Mouse (Mus musculus) limb, embryonic 15.5 days (tissue): ENCODE data around the gene Gchfr. TPM values are rescaled to one million over a fixed set of nuclear protein-coding genes. Genes with fewer than 3 reads are reported as not detected.

Experiments
- ATAC-seq: fragments of 200-750 bp; cut with Nextera tagmentation; 2 replicates; pipeline ENCODE4 v1.8.0; 2017; ENCODE audit warnings: low read depth, moderate TSS enrichment; ENCODE audit not compliant: insufficient number of reproducible peaks, low FRiP score, low TSS enrichment
- H3K27ac ChIP-seq: fragments of 300-500 bp; sonication (generic); 2 replicates; pipeline ENCODE4 v1.5.1; 2015; ENCODE audit warnings: moderate library complexity, mild to moderate bottlenecking, inconsistent platforms
- H3K27me3 ChIP-seq: fragments of 300-500 bp; sonication (generic); 2 replicates; pipeline ENCODE4 v1.6.1; 2015; ENCODE audit warnings: inconsistent platforms
- H3K36me3 ChIP-seq: fragments of 300-500 bp; sonication (generic); 2 replicates; pipeline ENCODE4 v1.6.1; 2015; ENCODE audit warnings: inconsistent platforms
- H3K4me1 ChIP-seq: fragments of 300-500 bp; sonication (generic); 2 replicates; pipeline ENCODE4 v1.6.1; 2015; ENCODE audit warnings: inconsistent platforms
- H3K4me2 ChIP-seq: fragments of 300-500 bp; sonication (generic); 2 replicates; pipeline ENCODE4 v1.6.1; 2015; ENCODE audit warnings: mild to moderate bottlenecking, inconsistent platforms
- H3K4me3 ChIP-seq: fragments of 300-500 bp; sonication (generic); 2 replicates; pipeline ENCODE4 v1.5.1; 2015; ENCODE audit warnings: mild to moderate bottlenecking, inconsistent platforms
- H3K9ac ChIP-seq: fragments of 300-500 bp; sonication (generic); 2 replicates; pipeline ENCODE4 v1.6.1; 2015; ENCODE audit warnings: inconsistent platforms
- H3K9me3 ChIP-seq: fragments of 300-500 bp; sonication (generic); 2 replicates; pipeline ENCODE4 v1.6.1; 2016; ENCODE audit warnings: inconsistent platforms
- WGBS: fragments of 180-500 bp; shearing (Covaris S2); methylation state at CpG from one replicate; pipeline ENCODE4 v1.1.7; 2015; 5-methylcytosine and 5-hydroxymethylcytosine counted together
- polyA plus RNA-seq: library from polyadenylated mRNA; unstranded; fragments of >200 nt; fragmentation: Nextera tagmentation; extraction: Ambion mirVana; gene quantifications from 2 replicates; pipeline ENCODE4 v1.2.1, GENCODE M21; 2015

Gchfr gene
- polyA plus RNA-seq = 15.5 and 17.8 TPM in 2 replicates

DNA sequence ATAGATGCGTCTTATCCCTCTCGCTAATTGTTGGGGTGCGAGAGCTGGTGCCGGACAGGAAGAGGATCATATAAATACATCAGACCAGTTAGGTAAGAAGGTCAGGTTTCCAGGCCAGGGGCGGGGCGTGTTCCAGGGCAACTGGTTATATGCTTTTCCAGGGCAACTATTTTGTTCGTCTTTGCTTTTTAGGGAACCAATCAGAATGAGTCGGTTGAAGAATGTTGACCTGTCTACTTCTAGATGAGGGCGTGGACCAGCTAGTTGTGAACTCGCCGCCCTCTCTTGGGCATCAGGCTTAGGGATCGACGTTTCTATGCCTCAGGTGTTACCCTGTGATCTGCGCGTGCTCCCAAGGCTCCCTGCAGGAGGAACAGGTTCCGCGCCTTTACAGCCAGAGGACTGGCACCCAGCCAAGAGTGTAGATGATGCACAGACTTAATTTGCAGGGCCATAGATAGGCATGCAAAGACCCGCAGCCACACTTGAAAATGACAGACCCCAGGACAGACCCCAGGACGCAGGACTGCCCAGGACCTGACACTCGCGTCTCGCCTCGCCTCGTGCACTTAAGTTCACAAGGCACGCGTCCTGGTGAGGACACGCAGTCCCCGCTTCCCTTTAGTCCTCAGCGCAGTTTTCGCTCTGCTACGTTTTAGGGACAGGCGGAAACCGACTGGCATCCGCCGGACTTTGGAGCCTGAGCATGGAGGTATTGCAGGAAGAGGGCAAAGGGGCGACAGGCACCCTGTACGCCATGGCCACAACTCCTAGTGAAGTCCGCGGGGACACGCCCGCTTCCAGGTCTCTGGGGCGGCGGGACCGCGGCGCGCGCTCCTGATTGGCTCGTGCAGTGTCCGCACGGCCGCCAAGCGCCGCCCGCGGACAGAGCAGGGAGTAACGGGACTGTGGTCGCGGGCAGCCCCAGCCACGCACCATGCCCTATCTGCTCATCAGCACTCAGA is at the start of gene Gchfr:
TSS of gene Gchfr (plus strand) at position 873 of the 965 bp plus-strand sequence.
- WGBS = under 1% methylated on average over 60 of the region's 60 CpGs
- peak; percentile 46 for ATAC-seq
- Histone ChIP-seq H3K9ac (peak within 1 kb of the TSS; percentile 28), H3K4me1 (peaks cover 15% of the 10 kb centered on the region), H3K36me3 (0 out of 2 replicates have a peak, but pooled peaks cover 7% of the 10 kb centered on the region), H3K9me3 (no peaks in the 10 kb centered on the region), H3K4me3 (peak within 1 kb of the TSS; percentile 56), H3K4me2 (peak within 1 kb of the TSS; percentile 99), H3K27ac (no peak within 1 kb of the TSS), H3K27me3 (peaks cover 18% of the 10 kb centered on the region)

DNA sequence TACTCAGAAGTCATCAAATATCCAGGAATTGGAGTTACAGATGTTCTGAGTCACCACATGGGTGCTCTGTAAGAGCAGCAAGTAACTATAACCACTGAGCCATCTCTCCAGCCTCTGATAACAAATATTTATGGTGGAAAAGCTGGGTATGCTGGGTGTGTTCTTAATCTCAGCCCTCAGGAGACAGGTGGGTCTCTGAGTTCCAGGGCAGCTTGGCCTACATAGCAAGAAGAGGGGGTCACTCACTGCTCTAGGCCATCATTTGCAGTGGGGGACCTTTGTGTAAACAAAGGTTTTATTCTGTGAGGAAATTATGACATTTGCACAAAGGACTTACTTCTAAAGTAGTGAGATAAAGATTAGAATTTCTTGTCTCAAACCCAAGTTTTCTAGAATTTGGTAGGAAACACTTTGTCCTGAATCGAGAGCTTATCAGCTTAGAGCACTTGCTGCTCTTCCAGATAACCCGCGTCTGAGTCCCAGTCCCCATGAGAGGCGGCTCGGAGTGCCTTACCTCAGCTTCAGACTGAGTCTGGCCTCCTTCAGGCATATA is 31.2 kb upstream of the Gchfr start:
- Histone ChIP-seq H3K36me3 (peaks cover 77% of the 10 kb centered on the region), H3K9me3 (no peaks in the 10 kb centered on the region), H3K4me2 (no peak overlapping the region), H3K9ac (no peak overlapping the region), H3K27ac (no peak overlapping the region), H3K4me3 (no peak overlapping the region), H3K27me3 (no peaks in the 10 kb centered on the region), H3K4me1 (no peaks in the 10 kb centered on the region)
- WGBS = 92% methylated on average over 5 of the region's 5 CpGs
- no peak for ATAC-seq

DNA sequence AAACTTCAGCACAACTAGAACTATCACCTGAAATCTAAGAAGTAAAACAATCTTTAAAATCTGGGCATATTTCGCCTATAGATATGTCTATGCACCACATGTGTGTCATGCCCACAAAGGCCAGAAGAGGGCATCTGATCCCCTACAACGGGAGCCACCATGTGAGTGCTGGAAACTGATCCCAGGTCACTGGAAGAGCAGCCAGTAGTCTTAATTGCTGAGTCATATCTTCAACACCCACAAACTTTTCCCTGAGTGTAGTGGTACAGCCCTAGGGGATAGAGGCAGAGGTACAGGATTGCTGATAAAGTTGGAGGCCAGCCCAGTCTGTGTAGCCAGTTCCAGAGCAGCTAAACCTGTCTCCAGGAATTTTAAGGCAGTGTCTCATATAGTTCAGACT is 22.4 kb upstream of the Gchfr start:
- WGBS = 83% methylated on average over 2 of the region's 2 CpGs
- Histone ChIP-seq H3K4me3 (no peak overlapping the region), H3K27ac (no peak overlapping the region), H3K36me3 (peaks cover 84% of the 10 kb centered on the region), H3K4me2 (no peak overlapping the region), H3K9ac (no peak overlapping the region), H3K4me1 (no peaks in the 10 kb centered on the region), H3K27me3 (no peaks in the 10 kb centered on the region), H3K9me3 (no peaks in the 10 kb centered on the region)
- no peak for ATAC-seq

DNA sequence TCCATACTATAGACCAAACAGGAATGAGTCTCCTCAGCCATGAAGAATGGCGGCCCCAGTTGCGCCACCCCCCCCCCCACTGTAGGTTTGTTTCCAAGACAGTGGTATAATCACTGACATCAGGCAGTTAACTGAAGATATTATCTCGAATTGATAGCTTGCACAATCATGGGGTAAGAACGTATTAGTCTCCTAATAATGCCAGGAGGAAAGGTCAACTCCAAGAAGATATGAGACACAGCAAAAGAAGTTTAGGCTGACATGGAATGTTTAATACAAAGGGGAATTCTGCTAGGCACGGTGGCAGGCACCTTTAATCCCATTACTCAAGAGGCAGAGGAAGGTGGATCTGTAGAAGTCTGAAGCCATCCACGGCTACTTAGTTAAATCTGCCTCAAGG is 21.1 kb upstream of the Gchfr start:
- 85% methylated on average over 6 of the region's 6 CpGs for WGBS
- peaks cover 85% of the 10 kb centered on the region for H3K36me3 ChIP-seq
- H3K4me3 ChIP-seq = no peak overlapping the region
- no peak overlapping the region for H3K4me2 ChIP-seq
- no peaks in the 10 kb centered on the region for H3K27me3 ChIP-seq
- H3K9ac ChIP-seq = no peak overlapping the region
- H3K9me3 ChIP-seq = no peaks in the 10 kb centered on the region
- no peak for ATAC-seq
- no peaks in the 10 kb centered on the region for H3K4me1 ChIP-seq
- H3K27ac ChIP-seq = no peak overlapping the region

DNA sequence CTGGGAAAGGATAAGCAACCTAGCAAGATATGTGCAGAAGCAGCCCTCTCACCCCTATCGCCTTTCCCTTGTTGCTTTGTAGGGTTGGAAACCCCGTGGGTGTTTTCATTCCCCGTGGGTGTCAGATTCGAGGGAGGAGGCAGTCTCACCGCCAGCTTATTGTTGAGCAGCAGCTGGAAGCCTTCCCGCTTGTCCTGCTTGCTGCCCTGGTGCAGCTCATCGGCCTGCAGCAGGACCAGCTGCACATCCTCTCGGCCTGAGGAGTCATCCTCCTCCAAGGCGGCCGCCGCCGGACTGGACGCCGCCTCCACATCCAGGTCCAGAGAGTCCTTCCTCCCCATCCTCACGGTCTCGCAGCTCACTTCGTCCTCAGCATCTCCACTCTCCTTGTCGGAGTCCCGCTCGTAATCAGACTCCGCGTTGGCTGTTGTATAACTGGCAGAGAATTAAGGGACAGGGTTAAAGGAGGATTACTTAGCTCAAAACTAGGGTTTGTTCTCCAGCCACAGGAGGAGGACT is 20.4 kb upstream of the Gchfr start:
- ATAC-seq = no peak
- Histone ChIP-seq H3K9me3 (no peaks in the 10 kb centered on the region), H3K9ac (no peak overlapping the region), H3K4me3 (no peak overlapping the region), H3K4me1 (no peaks in the 10 kb centered on the region), H3K36me3 (peaks cover 85% of the 10 kb centered on the region), H3K27me3 (no peaks in the 10 kb centered on the region), H3K4me2 (no peak overlapping the region), H3K27ac (no peak overlapping the region)
- WGBS = 90% methylated on average over 22 of the region's 22 CpGs

DNA sequence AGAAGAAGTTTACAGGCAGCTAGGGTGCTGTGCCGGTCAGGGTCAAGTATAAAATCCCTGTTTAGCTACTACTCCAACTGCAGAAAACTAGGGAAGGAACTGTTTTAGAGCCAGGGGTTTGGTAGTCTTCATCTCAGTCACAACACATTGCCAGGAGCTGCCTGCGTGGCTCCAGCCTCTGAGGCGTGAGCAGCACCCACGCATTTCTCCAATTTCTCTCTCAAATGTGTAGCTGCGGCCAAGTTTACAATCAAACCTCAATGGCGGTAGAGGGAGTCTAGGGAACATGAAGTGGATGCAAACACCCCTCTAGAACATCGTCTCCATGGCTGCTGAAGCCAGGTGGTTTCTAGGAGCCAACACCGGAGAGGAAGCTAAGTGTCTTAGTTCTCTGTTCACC is 19.8 kb upstream of the Gchfr start:
- no peak for ATAC-seq
- Histone ChIP-seq H3K9me3 (no peaks in the 10 kb centered on the region), H3K27me3 (no peaks in the 10 kb centered on the region), H3K36me3 (peaks cover 86% of the 10 kb centered on the region), H3K4me1 (no peaks in the 10 kb centered on the region), H3K4me2 (no peak overlapping the region), H3K4me3 (no peak overlapping the region), H3K27ac (no peak overlapping the region), H3K9ac (no peak overlapping the region)
- 88% methylated on average over 8 of the region's 8 CpGs for WGBS

DNA sequence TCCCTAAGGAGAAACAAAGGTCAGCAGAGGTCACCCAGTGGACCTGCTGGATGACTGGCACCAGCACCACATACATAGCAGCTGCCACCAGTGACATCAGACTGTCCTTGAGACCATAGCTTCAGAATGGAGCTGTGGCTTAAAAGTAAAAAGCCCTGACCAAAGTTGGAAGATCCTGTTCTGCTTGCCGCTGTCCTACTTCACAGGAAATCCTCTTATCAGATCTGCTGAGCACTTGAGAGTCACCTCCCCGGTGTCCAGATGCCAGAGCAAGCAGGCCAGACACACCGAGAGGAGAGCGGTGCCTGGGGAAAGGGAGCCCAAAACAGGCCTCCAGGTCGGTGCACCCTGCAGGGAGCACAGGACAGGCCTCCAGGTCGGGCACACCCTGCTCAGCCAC is 15.3 kb upstream of the Gchfr start:
- no peak overlapping the region for H3K9ac ChIP-seq
- peaks cover 68% of the 10 kb centered on the region for H3K36me3 ChIP-seq
- no peaks in the 10 kb centered on the region for H3K9me3 ChIP-seq
- peaks cover 14% of the 10 kb centered on the region for H3K4me1 ChIP-seq
- H3K27me3 ChIP-seq = no peaks in the 10 kb centered on the region
- 89% methylated on average over 6 of the region's 6 CpGs for WGBS
- no peak overlapping the region for H3K27ac ChIP-seq
- ATAC-seq = no peak
- no peak overlapping the region for H3K4me3 ChIP-seq
- H3K4me2 ChIP-seq = no peak overlapping the region

DNA sequence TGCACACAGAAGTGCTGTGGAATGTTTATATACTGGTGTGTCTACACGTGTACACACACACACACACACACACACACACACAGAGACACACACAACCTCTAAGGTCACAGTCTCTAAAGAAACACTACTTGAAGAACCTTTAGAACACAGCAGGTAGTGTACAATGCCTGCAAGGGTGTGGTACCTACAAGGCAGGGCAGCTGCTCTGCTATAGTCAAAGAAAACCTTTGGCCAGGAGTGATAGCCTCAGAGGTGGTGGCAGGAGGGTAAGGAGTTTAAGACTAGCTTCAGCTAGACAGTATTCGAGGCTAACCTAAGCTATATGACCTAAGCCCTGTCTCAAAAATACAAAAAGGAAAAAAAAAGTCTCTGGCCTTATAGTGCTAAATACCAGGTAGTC is 12.9 kb upstream of the Gchfr start:
- Histone ChIP-seq H3K9ac (no peak overlapping the region), H3K4me1 (peaks cover 18% of the 10 kb centered on the region), H3K27ac (no peak overlapping the region), H3K27me3 (no peaks in the 10 kb centered on the region), H3K36me3 (peaks cover 44% of the 10 kb centered on the region), H3K4me2 (no peak overlapping the region), H3K9me3 (no peaks in the 10 kb centered on the region), H3K4me3 (no peak overlapping the region)
- WGBS = 78% methylated on average over 2 of the region's 2 CpGs
- no peak for ATAC-seq

DNA sequence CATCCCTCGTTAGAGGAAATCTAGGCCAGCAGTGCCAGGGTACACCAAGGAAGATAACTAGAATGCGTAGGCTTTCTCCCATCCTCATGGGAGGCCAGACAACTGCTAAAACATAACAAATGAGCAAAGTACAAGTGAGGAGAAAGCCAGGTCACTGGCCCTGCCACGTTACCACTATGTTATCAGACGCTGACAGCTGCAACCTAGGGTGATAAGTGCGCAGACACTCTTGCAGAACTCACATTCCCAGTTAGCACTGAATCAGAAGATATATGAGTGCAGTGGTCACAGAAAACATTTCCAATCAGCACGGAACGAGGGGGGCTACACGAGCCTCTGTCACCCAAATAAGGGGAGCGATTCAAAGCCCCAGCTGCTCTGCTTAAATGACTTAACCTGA is 12.2 kb upstream of the Gchfr start:
- 86% methylated on average over 9 of the region's 9 CpGs for WGBS
- Histone ChIP-seq H3K9me3 (no peaks in the 10 kb centered on the region), H3K36me3 (peaks cover 37% of the 10 kb centered on the region), H3K4me1 (peaks cover 18% of the 10 kb centered on the region), H3K9ac (no peak overlapping the region), H3K4me2 (no peak overlapping the region), H3K27me3 (no peaks in the 10 kb centered on the region), H3K4me3 (no peak overlapping the region), H3K27ac (no peak overlapping the region)
- no peak for ATAC-seq

DNA sequence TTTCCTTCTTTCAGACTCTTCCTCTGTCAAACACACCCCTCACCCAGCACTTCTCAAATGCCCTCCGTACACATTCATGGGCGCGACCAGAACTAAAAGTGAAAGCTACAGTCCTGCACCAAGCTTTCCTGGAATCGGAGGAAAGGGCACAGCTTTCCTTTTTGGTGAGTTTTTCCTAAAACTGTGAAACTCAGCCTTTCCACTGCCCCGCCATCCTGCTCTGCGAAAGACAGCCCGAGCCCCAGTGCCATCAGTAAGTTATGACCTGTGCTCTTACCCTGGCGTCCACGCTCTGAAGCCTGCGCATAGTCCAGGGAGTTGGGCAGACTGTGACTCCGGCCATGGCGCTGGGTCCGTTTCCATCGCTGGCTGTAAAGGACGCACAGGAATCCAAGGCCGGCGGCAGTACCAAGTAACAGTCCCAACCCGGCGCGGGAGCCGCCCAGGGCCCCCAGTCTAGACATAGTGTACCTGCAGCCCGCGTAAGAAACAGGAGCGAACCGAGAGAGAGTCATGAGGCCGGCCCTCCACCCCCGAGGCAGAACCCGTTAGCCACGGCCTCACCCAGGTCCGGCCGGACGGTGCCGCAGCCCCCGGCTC is 11.4 kb upstream of the Gchfr start:
- WGBS = 7% methylated on average over 30 of the region's 34 CpGs

DNA sequence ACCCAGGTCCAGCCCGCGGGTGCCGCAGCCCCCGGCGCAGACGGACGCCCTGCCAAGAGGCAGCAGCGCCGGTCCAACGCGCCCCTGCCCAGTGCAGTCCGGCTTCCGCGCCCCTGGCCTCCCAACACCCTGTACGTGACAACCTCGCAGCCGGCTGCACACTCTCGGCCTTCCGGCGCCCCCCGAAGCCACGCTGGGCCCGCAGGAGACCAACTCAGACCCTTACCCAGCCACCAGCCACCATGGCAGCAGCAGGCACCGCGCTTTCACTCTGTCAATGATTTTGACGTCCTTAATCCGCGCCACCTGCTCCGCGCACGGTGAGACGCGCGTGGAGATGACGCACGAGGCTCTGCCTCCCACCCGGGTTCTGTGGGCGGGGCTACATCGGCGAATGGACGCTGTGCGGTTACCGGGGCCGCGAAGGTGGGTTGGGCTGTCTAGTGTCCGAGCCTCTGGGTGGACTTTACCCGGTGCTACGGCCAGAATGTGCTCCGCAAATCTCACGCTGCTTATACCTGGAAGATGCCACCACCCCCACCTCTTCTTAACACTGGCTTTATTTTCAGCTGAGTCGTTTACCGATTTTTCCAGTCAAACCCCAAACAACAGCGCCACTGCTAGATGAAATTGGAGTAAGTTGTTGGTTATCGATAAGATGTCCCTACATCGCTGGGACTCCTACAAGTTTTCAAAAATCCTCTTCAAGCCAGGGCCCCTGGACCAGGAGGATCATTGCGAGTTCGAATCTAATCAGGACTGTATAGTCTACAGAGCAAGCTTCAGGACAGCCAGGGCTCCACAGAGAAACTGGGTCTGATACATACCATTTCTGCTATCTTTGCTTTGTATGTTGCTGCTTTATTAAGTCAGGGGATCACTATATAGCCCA is 10.6 kb upstream of the Gchfr start, which contains the start of gene Rmdn3:
TSS of gene Rmdn3 (minus strand) at position 354 of the 892 bp plus-strand sequence.
- Histone ChIP-seq H3K27me3 (no peaks in the 10 kb centered on the region), H3K4me1 (peaks cover 18% of the 10 kb centered on the region), H3K36me3 (peaks cover 22% of the 10 kb centered on the region), H3K27ac (peak within 1 kb of the TSS; percentile 68), H3K9ac (peak within 1 kb of the TSS; percentile 87), H3K9me3 (no peaks in the 10 kb centered on the region), H3K4me3 (peak within 1 kb of the TSS; percentile 99), H3K4me2 (peak within 1 kb of the TSS; percentile 91)
- peak; percentile 82 for ATAC-seq
- WGBS = 2% methylated on average over 51 of the region's 57 CpGs

More for the DNA sequence above, 11.4 kb upstream of the Gchfr start:
- Histone ChIP-seq H3K9ac (peak overlapping the region; percentile 87), H3K4me2 (peak overlapping the region; percentile 91), H3K9me3 (no peaks in the 10 kb centered on the region), H3K4me1 (peaks cover 18% of the 10 kb centered on the region), H3K4me3 (peak overlapping the region; percentile 99), H3K27ac (peak overlapping the region; percentile 68), H3K27me3 (no peaks in the 10 kb centered on the region), H3K36me3 (peaks cover 29% of the 10 kb centered on the region)
- ATAC-seq = peak; percentile 30; the same call in 1 of the 2 replicates
